Mouse (Mus musculus) liver, adult 2 months (tissue): Measurements from ENCODE around the gene Gm266. TPM values are rescaled to one million over a fixed set of nuclear protein-coding genes. Genes with fewer than 3 reads are reported as not detected.

Experiments
- DNase-seq: peaks from one replicate; pipeline ENCODE4 v3.0.0-alpha.2; 2011; ENCODE audit warnings: low read depth, low spot score; ENCODE audit errors: extremely low read depth
- H3K27ac ChIP-seq: fragments of 200-500 bp; replicated peaks from 2 replicates; pipeline ENCODE4 v1.5.1; 2012; ENCODE audit warnings: low read depth, mild to moderate bottlenecking, control low read depth, inconsistent platforms, low read length; ENCODE audit not compliant: insufficient read depth
- H3K27me3 ChIP-seq: fragments of 200-500 bp; 2 replicates; pipeline ENCODE4 v1.6.1; 2012; ENCODE audit warnings: mild to moderate bottlenecking, moderate library complexity, low read length, inconsistent platforms; ENCODE audit not compliant: control insufficient read depth, insufficient read depth
- H3K36me3 ChIP-seq: fragments of 200-500 bp; 2 replicates; pipeline ENCODE4 v1.6.1; 2012; ENCODE audit warnings: low read length, inconsistent platforms; ENCODE audit not compliant: control insufficient read depth, insufficient read depth
- H3K4me1 ChIP-seq: fragments of 200-500 bp; 2 replicates; pipeline ENCODE4 v1.6.1; 2011; ENCODE audit warnings: low read length; ENCODE audit not compliant: control insufficient read depth, insufficient read depth
- H3K4me3 ChIP-seq: fragments of 200-500 bp; 2 replicates; pipeline ENCODE4 v1.5.1; 2011; ENCODE audit warnings: low read depth, mild to moderate bottlenecking, control low read depth, low read length, moderate library complexity; ENCODE audit not compliant: insufficient read depth
- H3K79me2 ChIP-seq: fragments of 200-500 bp; 2 replicates; pipeline ENCODE4 v1.6.1; 2012; ENCODE audit warnings: inconsistent platforms, mild to moderate bottlenecking, low read length, moderate library complexity; ENCODE audit not compliant: control insufficient read depth, insufficient read depth
- H3K9ac ChIP-seq: fragments of 200-500 bp; 2 replicates; pipeline ENCODE4 v1.6.1; 2012; ENCODE audit warnings: low read depth, mild to moderate bottlenecking, control low read depth, inconsistent platforms, low read length
- CTCF ChIP-seq: fragments of 200-500 bp; IDR thresholded peaks from 2 replicates; pipeline ENCODE4 v1.5.1; 2011; ENCODE audit warnings: low read depth, low read length, control low read depth
- POLR2A ChIP-seq: fragments of 200-500 bp; IDR thresholded peaks from 2 replicates; pipeline ENCODE4 v1.6.1; 2011; ENCODE audit warnings: low read length, control low read depth; ENCODE audit not compliant: insufficient read depth; ENCODE audit errors: extremely low read depth
- WGBS: fragments of 180-500 bp; shearing (Covaris S2); methylation state at CpG from one replicate; pipeline ENCODE4 v1.1.7; 2018; 5-methylcytosine and 5-hydroxymethylcytosine counted together
- polyA plus RNA-seq: library from polyadenylated mRNA; depleted of rRNA; stranded (reverse); fragments of >200 nt; gene quantifications from 2 replicates; pipeline ENCODE4 v1.2.3, GENCODE M21; 2012
- total RNA-seq: library from RNA; depleted of rRNA; stranded (reverse); fragments of >200 nt; gene quantifications from 2 replicates; pipeline ENCODE4 v1.2.3, GENCODE M21; 2014

Gene Gm266
- total and polyA plus RNA-seq, 2 experiments: not detected

GRCm38 (mm10) chr12:111448931-111449705 is 36.5 kb downstream of the Gm266 start:
- Histone ChIP-seq H3K27me3 (no peaks in the 10 kb centered on the region), H3K4me3 (no peak overlapping the region), H3K27ac (no peak overlapping the region), H3K9ac (no peak overlapping the region), H3K4me1 (peaks cover 4% of the 10 kb centered on the region), H3K79me2 (no peaks in the 10 kb centered on the region), H3K36me3 (peaks cover 13% of the 10 kb centered on the region; the same call in 1 of the 2 replicates)
- TF ChIP-seq CTCF (no peak), POLR2A (no peak)
- 63% methylated on average over 14 of the region's 14 CpGs for WGBS
- no peak for DNase-seq

- 87% methylated on average over 22 of the region's 22 CpGs for WGBS
Measured at GRCm38 (mm10) chr12:111447898-111448760, 37.5 kb downstream of the Gm266 start.

DNA sequence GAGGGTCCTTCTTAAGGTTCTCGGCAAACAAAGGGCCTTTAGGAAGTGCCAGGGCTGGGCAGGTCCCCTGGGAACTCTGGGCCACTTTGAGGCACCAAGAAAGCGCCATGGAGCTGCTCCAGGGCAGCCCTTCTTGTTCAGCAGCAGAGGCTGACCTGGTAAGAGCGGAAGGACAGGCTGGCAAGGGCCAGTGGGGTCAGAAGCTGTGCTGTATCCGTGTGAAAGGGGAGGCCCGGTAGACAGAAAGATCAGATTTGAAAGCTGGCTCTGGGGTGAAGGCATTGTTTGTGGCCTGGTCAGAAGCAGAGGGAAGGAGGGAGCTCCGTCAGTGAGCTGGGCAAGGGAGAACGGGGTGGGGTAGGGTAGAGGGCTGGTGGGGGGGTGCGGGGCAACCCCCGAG is 38.3 kb downstream of the Gm266 start:
- H3K27ac ChIP-seq: no peak overlapping the region
- TF ChIP-seq POLR2A (no peak), CTCF (no peak)
- no peak for DNase-seq
- 83% methylated on average over 9 of the region's 9 CpGs for WGBS
- H3K9ac ChIP-seq: no peak overlapping the region
- no peaks in the 10 kb centered on the region for H3K79me2 ChIP-seq
- no peaks in the 10 kb centered on the region for H3K27me3 ChIP-seq
- peaks cover 9% of the 10 kb centered on the region; the same call in 1 of the 2 replicates for H3K36me3 ChIP-seq
- no peak overlapping the region for H3K4me3 ChIP-seq
- H3K4me1 ChIP-seq: peaks cover 11% of the 10 kb centered on the region

More at GRCm38 (mm10) chr12:111447898-111448760, 37.5 kb downstream of the Gm266 start:
- Histone ChIP-seq H3K9ac (no peak overlapping the region), H3K27ac (no peak overlapping the region), H3K79me2 (no peaks in the 10 kb centered on the region), H3K36me3 (peaks cover 12% of the 10 kb centered on the region; the same call in 1 of the 2 replicates), H3K27me3 (no peaks in the 10 kb centered on the region), H3K4me3 (no peak overlapping the region), H3K4me1 (peaks cover 9% of the 10 kb centered on the region)
- TF ChIP-seq POLR2A: no peak
- TF ChIP-seq CTCF: no peak
- DNase-seq: no peak

GRCm38 (mm10) chr12:111446745-111447144 is 38.9 kb downstream of the Gm266 start:
- no peak for TF ChIP-seq CTCF
- TF ChIP-seq POLR2A: no peak
- Histone ChIP-seq H3K4me3 (no peak overlapping the region), H3K79me2 (no peaks in the 10 kb centered on the region), H3K36me3 (peaks cover 9% of the 10 kb centered on the region; the same call in 1 of the 2 replicates), H3K9ac (no peak overlapping the region), H3K27ac (no peak overlapping the region), H3K4me1 (peaks cover 17% of the 10 kb centered on the region), H3K27me3 (no peaks in the 10 kb centered on the region)
- no peak for DNase-seq
- WGBS: 89% methylated on average over 5 of the region's 5 CpGs

DNA sequence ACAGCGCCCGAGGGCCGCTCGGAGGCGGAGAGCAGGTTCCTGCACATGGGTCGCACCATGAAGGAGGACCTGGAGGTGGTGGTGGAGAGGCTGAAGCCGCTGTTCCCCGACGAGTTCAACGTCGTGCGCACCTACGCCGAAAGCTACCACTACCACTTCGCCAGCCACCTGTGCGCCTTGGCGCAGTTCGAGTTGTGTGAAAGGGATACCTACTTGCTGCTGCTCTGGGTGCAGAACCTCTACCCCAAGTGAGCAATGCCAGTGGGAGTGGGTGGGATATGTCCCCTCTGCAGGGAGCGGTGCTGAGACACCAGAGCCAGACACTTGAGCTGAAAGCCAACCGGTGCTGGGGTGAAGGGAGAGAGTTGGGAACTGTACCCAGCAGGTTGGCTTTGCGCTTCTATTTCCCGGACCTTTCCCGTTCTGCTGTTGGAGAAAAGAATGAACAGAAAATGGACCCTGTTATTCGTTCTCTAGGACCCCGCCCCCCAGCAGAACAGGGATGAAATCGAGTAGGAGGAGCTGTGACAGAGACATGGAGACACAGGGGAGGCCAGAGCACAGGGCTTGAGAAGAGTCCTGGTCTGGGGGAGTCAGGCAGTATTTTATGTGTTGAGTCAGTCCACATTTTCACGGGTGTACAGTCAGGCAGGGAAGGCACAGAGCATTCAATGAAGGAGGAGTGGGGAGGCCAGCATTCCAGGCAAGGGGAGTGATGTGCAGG is 39.6 kb downstream of the Gm266 start:
- DNase-seq: no peak
- WGBS: 83% methylated on average over 27 of the region's 27 CpGs
- H3K27ac ChIP-seq: no peak overlapping the region
- H3K27me3 ChIP-seq: no peaks in the 10 kb centered on the region
- TF ChIP-seq POLR2A: no peak
- no peak for TF ChIP-seq CTCF
- peaks cover 6% of the 10 kb centered on the region; the same call in 1 of the 2 replicates for H3K36me3 ChIP-seq
- no peaks in the 10 kb centered on the region for H3K79me2 ChIP-seq
- peaks cover 23% of the 10 kb centered on the region for H3K4me1 ChIP-seq
- no peak overlapping the region for H3K4me3 ChIP-seq
- no peak overlapping the region for H3K9ac ChIP-seq
